Mouse (Mus musculus): ENCODE measurements around the gene Ndufaf8.

- TF ChIP-seq CTCF (IDR thresholded peaks at IDR 0.05; ENCODE audit: low read depth) = no peak
- TF ChIP-seq EP300 (IDR thresholded peaks at IDR 0.05; ENCODE audit: low read depth) = no peak
Observed at GRCm38 (mm10) chr11:120051124-120051811, 47.5 kb upstream of the Ndufaf8 start.
